Mouse (Mus musculus) adrenal gland, postnatal 10 days (tissue): Measurements from ENCODE around the gene G430095P16Rik. TPM values are rescaled to one million over a fixed set of nuclear protein-coding genes. Genes with fewer than 3 reads are reported as not detected.

ENCODE experiments used
- DNase-seq: peaks from one replicate; pipeline ENCODE4 v3.0.0; 2021; ENCODE audit warnings: mixed read lengths
- total RNA-seq, 2 experiments: library from RNA; stranded (reverse); gene quantifications; 2 replicates each; pipeline ENCODE4 v1.2.3; 2021

Gene G430095P16Rik
- total RNA-seq, 2 experiments from 2014 or later = 0.51 to 0.88 TPM

DNA sequence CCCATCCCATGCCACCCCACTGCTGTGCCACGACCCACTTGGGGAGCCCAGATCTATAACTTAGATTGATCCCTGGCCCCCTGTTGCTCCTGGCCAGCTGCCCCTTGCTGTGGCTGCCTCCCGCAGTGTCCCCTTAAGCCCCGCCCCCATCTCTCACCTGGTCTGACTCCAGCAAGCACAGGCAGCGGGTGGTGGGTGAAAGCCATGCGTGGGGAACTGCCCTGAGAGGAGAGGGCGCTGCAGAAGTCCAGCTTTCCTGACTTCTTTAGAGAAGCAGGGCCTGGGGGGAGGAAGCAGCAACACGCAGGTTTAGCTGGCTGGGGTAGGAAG, 729 bp downstream of the G430095P16Rik start:
- no peak for DNase-seq

DNA sequence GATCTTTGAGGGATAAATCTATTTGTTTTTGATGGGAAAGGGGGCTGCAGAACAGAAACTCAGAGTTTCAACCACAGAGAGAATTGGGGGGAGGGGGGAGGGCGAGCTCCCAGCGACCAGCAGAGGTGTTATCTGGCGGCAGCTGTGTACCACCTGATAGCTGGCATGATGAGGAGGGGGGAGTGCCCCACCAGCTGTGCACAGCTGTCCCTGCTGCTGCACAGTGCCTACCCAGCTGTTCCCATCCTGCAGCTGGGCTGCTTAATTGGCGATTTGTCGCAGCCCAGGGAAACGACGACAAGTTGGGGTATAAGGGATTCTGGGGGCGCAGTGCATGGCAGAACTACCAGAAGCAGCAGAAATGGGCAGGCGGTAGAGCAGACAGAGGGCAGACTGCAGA, 1.9 kb downstream of the G430095P16Rik start:
- no peak for DNase-seq

DNA sequence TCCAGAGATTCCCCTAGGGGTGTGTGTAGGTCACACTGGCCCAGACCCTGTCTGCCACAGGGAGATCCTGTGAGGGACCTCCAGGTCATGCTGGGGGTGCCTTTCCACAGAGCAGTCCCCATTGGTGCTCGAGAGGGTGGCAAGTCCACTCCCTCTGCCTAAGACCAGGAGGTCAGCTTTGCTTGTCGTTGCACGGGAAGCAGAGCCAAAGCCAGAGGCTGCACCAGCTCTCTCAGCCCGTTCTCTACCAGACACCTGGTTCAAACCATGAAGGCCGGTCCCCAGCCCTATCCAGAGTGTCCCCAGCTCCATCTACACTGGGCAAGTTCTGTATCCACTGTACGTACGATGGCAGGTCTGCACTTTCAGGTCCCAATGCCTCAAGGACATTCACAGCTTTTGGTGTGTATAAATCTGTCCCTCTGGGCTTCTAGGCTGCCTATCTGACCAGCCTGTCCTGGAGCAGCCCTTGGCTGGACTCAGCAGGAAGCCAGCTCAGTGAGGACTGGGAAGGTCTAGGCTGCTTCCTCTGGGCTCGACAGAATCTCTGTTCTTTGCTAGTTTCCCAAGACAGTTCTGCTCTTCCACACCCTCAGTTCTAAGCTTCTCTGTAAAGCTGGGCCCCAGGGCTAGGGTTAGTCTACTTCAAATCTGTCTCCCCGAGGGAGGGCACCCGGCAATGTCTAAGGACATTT, 2.6 kb downstream of the G430095P16Rik start:
- no peak for DNase-seq

DNA sequence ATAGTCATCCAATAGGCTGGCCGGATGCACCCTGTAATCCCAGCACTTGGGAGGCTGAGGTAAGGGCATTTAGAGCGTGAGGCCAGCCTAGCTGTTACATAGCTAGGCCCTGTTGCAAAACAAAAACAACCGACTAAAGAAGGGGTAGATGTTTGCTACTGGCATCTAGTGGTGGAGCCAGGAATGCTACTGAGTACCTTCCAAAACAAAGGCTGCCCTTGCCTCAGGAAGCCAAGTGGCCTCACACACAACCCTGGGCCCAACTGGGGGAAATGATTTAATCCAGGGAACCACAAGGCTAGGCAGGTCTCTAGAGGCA, 3.1 kb downstream of the G430095P16Rik start:
- no peak for DNase-seq

- DNase-seq = no peak
Measured at GRCm38 (mm10) chr8:84728474-84728873, 5.7 kb downstream of the G430095P16Rik start.

- DNase-seq = no peak
Measured at GRCm38 (mm10) chr8:84729921-84730362, 7.1 kb downstream of the G430095P16Rik start.

DNA sequence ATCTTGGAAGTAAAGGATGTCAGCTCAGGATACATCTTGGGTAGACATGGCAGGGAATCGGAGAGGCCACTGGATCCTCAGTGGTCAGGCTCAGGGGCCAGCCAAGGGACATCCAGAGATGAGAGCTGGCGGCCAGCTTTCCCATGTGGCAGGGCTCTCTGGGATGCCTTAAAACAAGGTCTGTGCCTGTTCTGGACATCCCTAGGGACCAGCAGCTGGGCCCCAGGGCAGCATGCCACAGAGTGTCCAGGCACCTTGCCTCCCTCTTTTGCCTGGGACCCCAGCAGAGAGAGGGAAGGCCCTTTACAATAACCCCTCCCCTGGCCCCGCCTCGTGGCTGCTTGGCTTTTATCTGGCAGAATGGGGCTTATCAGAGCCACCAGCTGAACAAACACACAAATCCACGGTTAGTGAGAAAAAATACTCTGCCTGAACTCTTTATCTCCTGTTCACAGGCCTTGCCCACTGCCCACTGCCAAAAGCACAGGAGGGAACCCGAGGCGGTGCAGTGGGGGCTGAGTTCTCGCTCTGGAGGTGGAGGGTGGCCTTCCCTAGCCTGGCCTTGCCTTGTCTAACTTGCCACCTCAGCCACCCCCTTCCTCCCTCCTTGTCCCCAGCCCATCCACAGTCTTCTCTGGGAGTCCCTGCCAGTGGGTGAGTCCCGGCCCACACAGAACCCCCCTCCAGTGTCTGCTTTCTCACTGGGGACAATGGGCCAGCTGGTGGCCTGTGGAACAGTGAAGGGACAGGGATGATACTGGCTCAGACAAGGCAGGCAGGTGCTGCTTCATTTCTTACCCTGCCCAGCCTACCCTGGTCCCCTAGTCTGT, 7.9 kb downstream of the G430095P16Rik start:
- peak; percentile 42 for DNase-seq

DNA sequence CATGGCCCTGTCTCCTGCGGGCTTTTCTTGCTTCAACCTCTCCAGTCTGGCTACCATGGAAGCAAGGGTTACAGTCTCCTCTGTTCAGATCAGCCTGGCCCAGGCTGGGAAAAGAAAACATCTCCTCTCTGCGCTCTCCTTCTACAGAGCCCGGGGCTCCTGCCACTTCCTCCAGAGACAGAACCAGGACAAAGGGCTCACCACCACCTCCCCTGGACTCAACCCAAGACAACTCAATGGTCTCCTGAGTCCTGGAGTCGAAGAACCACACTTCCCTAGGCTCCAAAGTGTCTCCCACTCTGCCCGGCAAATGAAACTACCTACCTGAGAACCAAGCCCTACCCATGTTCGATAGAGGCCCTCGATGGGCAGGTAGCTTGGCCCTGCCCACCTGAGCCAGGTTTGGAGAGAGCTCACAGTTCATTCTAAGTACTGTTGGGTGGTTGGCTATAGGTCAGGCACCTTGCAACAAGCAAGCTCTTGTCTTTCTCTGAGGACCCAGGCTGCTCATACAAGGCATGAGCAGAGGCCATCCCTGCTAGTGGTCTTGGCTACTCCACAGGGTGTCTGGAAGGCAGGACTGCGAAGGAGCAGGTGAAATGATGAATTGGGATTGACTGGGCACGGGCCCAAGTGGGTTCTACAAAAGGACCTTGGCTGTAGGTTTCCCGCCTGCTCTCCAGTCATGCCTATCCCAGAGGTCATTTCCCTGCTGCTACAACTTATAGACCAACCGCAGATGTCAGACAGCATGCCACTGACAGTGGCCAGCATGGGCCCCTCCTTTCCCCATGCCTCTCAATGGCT, 8.8 kb downstream of the G430095P16Rik start:
- peak; percentile 60 for DNase-seq

- no peak for DNase-seq
Measured at GRCm38 (mm10) chr8:84732545-84732944, 9.7 kb downstream of the G430095P16Rik start.

- no peak for DNase-seq
Measured at GRCm38 (mm10) chr8:84732996-84733395, 10.2 kb downstream of the G430095P16Rik start.

- no peak for DNase-seq
Measured at GRCm38 (mm10) chr8:84733959-84734358, 11.2 kb downstream of the G430095P16Rik start.

DNA sequence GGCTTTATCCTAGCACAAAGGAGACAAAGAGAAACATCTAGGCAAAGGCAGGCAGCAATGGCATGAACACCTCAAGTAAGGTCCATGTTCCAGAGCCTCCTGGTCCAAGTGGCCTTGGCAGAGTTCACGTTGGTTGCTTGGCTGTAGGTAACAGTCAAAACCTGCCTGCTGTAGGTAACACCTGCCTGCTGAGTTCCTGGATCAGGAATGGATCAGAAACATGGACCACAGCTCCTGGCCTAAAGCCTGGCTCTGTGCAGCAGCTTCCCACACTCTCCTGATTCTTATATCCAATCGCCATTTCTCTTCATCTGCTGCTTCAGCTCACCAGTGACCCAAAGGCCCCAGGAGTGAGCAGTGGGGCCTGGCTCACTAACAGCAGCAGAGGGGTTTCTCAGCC, 11.9 kb downstream of the G430095P16Rik start:
- DNase-seq = no peak

DNA sequence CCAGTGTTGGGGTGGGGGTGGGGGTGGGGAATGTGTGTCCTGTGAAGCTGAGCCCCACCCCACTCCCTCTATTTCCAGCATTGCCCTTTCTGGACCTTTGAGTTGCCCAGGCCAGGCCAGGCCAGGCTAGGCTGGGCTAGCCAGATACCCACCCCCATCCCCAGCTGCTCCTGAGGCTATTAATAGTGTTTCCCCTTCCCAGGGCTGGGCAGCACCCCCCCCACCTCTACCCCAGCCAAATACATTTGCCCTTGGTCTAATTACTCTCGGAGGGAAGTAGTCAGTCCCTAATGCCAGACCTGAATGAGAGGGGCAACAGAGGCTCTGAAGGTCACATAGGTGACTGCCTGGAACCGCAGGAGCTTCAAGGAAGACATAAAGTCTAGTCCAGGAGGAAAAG, 12.8 kb downstream of the G430095P16Rik start:
- DNase-seq = no peak

- peak; percentile 64 for DNase-seq
Measured at GRCm38 (mm10) chr8:84736521-84736920, 13.7 kb downstream of the G430095P16Rik start.

DNA sequence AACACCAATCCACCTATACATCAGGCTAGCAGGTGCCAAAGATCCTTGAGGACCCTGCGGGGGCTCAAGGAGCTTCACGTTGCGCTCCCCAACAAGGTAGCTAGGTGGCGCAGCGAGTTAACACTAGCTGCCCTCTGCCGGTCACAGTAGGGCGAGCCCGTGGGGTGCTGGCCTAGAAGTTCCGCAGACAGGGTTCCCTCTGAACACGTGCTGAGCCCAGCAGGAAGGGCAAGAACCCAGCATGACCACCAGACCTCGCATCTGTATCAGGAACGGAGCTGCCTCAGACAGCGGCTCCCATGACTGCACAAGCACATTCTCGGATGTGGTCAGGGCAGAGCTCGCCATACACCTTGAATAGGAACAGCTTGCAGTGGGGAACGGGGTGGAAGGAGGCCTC, 14.8 kb downstream of the G430095P16Rik start:
- peak; percentile 82 for DNase-seq

DNA sequence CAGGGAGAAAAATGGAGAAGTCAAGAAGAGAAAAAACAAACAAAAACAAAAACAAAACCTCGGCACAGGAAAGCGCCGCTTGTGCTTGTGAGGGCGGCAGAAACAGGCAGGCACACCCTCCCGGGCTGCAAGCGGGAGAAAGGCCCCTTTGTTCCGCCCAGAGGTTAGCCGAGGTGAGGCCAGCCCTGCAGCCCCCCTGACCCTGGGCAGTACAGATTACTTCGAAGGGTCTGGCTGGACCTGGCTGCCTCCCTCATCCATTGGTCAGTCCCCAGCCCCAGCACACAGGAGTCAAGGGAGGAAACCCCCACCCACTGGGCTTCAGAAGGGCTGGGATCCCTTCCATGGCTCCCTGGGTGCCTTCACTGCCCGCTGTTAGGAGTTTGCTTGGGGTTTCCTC, 15.5 kb downstream of the G430095P16Rik start:
- no peak for DNase-seq

- DNase-seq = no peak
Measured at GRCm38 (mm10) chr8:84738715-84739400, 16.1 kb downstream of the G430095P16Rik start.

- DNase-seq = no peak
Measured at GRCm38 (mm10) chr8:84739401-84739742, 16.6 kb downstream of the G430095P16Rik start.

- DNase-seq = no peak
Measured at GRCm38 (mm10) chr8:84740895-84741843, 18.4 kb downstream of the G430095P16Rik start.

GRCm38 (mm10) chr8:84742171-84743053, 19.6 kb downstream of the G430095P16Rik start:
- DNase-seq = peak; percentile 54
